Mouse (Mus musculus): ENCODE measurements around the gene Lrmp. TPM values are rescaled to one million over a fixed set of nuclear protein-coding genes. Genes with fewer than 3 reads are reported as not detected.

Lrmp gene
- polyA plus RNA-seq (2012): 0.96 and 1.6 TPM in 2 replicates

DNA sequence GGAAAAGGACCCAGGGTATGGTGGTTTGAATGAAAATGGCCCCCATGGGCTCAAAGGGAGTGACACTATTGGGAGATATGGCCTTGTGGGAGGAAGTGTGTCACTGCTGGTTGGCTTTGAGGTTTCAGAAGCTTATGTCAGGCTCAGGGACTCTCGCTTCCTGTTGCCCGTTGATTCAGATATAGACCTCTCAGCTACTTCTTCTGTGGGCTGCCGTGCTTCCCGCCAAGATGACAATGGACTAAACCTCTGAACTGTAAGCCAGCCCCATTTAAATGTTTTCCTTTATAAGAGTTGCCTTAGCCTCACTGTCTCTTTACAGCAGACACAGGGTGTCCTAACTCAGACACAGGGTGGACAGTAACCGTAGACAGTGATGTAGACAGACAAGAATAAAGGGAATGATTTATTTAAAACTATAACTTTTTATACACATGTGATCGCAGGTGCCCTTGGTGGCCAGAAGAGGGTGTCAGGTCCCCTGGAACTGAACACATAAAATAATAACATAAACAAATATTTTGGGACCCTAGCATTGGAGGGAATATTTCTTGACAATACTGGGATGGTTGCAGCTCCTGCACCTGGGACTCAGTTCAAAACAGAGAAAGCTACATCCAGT is at the start of gene Lrmp:
Gene Lrmp (plus strand): TSS at position 178 of the 622 bp plus-strand sequence.
- Histone ChIP-seq H3K27me3 (ENCODE audit: control insufficient read depth) (no peaks in the 10 kb centered on the region), H3K4me3 (replicated peaks) (no peak within 1 kb of the TSS)
- TF ChIP-seq GATA1 (IDR thresholded peaks at IDR 0.05; ENCODE audit: low read length): no peak
- TF ChIP-seq TAL1 (IDR thresholded peaks at IDR 0.05; ENCODE audit: low read length): no peak

DNA sequence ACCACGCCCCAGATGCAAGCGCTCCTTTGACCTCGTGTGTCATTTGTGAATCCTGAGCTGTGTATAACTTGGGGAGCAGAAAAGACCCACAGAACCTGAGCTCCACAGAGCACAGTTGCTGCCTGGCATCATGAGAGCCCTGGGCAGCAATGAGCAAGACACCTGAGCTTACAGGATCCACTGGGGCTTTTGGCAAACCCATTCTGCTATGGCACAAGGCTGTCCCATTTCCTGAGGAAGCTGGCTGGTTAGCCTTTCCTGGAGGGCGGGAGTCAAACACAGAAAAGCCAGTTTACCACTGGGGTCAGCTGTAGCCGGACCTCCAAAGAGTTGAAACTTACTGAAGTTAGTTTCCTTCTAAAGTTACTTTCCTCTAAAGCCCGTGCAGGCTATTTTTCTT is 49.0 kb upstream of the Lrmp start:
- H3K27me3 ChIP-seq (ENCODE audit: control insufficient read depth): no peaks in the 10 kb centered on the region
- no peaks in the 10 kb centered on the region for H3K4me1 ChIP-seq (ENCODE audit: control insufficient read depth)
- no peak for TF ChIP-seq GATA1 (IDR thresholded peaks at IDR 0.05; ENCODE audit: low read length)
- TF ChIP-seq TAL1 (IDR thresholded peaks at IDR 0.05; ENCODE audit: low read length): no peak
- H3K36me3 ChIP-seq (ENCODE audit: control insufficient read depth): no peaks in the 10 kb centered on the region
- H3K4me3 ChIP-seq (replicated peaks): no peak overlapping the region
- H3K9me3 ChIP-seq (ENCODE audit: control insufficient read depth, low read length): no peaks in the 10 kb centered on the region

More for the DNA sequence above, at the start of gene Lrmp:
- Histone ChIP-seq H3K4me1 (ENCODE audit: control insufficient read depth) (peaks cover 2% of the 10 kb centered on the region; the same call in 1 of the 2 replicates), H3K36me3 (ENCODE audit: control insufficient read depth) (no peaks in the 10 kb centered on the region), H3K9me3 (ENCODE audit: control insufficient read depth, low read length) (no peaks in the 10 kb centered on the region)

DNA sequence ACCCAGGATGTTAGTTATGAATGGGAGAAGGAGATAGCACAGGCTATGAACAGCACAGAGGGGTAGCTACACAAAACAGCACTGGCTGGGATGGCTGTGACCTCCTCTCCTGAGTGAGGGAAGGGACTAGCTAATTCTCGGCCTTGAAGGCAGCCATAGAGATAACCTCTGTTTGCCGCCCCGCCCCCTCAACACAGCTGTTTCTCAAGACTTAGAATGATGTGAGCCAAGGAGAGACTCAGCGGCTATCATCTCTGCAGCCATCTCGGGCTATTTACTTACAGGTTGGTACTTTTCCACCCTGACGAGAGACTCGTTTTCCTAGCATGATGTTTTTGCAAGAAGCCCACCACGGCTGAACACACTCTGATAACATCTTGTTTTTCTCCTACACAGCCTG is 47.8 kb upstream of the Lrmp start:
- no peaks in the 10 kb centered on the region for H3K9me3 ChIP-seq (ENCODE audit: control insufficient read depth, low read length)
- no peaks in the 10 kb centered on the region for H3K27me3 ChIP-seq (ENCODE audit: control insufficient read depth)
- no peak overlapping the region for H3K4me3 ChIP-seq (replicated peaks)
- H3K4me1 ChIP-seq (ENCODE audit: control insufficient read depth): no peaks in the 10 kb centered on the region
- no peaks in the 10 kb centered on the region for H3K36me3 ChIP-seq (ENCODE audit: control insufficient read depth)
- TF ChIP-seq GATA1 (IDR thresholded peaks at IDR 0.05; ENCODE audit: low read length) (no peak), TAL1 (IDR thresholded peaks at IDR 0.05; ENCODE audit: low read length) (no peak)

DNA sequence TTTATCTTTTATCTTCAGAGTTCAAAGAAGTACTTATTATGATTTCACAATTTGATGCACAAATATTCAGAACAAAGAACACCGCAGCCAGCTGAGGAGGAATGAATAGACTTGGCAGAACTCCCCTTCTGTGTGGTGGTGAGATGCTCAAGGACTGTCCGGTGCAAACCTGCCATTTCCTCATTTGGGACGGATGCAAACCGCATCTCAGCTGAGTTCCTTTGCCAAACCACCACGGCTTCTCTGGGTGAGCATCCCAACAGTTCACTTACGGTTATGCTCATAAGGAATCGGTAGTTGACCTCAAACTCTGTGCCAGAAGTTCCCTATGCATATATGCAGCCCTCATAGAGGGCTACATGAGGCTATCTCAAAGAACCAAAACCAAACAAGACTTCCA is 46.1 kb upstream of the Lrmp start:
- H3K4me3 ChIP-seq (replicated peaks): no peak overlapping the region
- H3K36me3 ChIP-seq (ENCODE audit: control insufficient read depth): no peaks in the 10 kb centered on the region
- no peaks in the 10 kb centered on the region for H3K9me3 ChIP-seq (ENCODE audit: control insufficient read depth, low read length)
- H3K4me1 ChIP-seq (ENCODE audit: control insufficient read depth): no peaks in the 10 kb centered on the region
- peaks cover 5% of the 10 kb centered on the region for H3K27me3 ChIP-seq (ENCODE audit: control insufficient read depth)
- TF ChIP-seq TAL1 (IDR thresholded peaks at IDR 0.05; ENCODE audit: low read length) (no peak), GATA1 (IDR thresholded peaks at IDR 0.05; ENCODE audit: low read length) (no peak)

DNA sequence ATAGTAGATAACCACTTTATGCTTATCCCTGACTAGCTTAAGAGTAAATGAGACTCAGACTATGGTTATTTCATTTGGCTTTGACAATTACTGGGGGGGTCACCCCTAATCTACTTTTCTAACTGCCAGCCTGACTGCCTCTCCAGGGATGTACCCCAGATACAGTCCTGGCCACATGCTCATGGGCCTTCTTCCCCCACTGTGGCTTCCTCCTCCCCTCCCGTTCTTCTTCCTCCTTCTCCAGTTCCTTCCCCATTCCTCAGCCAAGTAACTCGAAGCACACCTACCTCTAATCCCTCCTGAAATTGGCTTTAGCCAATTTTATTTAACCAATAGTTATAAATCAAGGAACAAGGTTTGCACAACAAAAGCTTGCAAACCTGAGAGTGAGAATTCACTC is 45.5 kb upstream of the Lrmp start:
- H3K36me3 ChIP-seq (ENCODE audit: control insufficient read depth): no peaks in the 10 kb centered on the region
- no peak for TF ChIP-seq GATA1 (IDR thresholded peaks at IDR 0.05; ENCODE audit: low read length)
- no peak for TF ChIP-seq TAL1 (IDR thresholded peaks at IDR 0.05; ENCODE audit: low read length)
- H3K9me3 ChIP-seq (ENCODE audit: control insufficient read depth, low read length): no peaks in the 10 kb centered on the region
- H3K27me3 ChIP-seq (ENCODE audit: control insufficient read depth): peaks cover 10% of the 10 kb centered on the region
- H3K4me3 ChIP-seq (replicated peaks): no peak overlapping the region
- no peaks in the 10 kb centered on the region for H3K4me1 ChIP-seq (ENCODE audit: control insufficient read depth)

DNA sequence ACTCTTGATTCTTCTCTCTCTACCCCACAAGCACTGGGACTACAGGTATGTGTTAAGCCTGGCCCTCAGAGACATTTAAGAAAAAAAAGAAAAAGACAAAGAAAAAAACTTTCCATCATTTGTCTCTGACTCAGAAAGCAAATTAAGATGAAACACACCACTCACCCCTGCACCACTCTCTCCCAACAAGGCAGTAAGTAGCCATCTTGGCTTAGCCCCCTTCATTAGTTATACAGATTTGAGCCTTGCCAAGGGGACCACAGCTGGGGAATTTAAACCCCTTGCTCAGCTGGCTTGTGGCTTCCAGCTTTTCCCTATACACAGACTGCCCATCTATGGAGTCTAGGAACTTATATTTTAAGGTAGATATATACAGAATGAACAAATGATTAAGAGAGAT is 41.0 kb upstream of the Lrmp start:
- Histone ChIP-seq H3K4me1 (ENCODE audit: control insufficient read depth) (peaks cover 3% of the 10 kb centered on the region; the same call in 1 of the 2 replicates), H3K9me3 (ENCODE audit: control insufficient read depth, low read length) (no peaks in the 10 kb centered on the region), H3K27me3 (ENCODE audit: control insufficient read depth) (peaks cover 35% of the 10 kb centered on the region), H3K4me3 (replicated peaks) (no peak overlapping the region), H3K36me3 (ENCODE audit: control insufficient read depth) (no peaks in the 10 kb centered on the region)
- no peak for TF ChIP-seq TAL1 (IDR thresholded peaks at IDR 0.05; ENCODE audit: low read length)
- no peak for TF ChIP-seq GATA1 (IDR thresholded peaks at IDR 0.05; ENCODE audit: low read length)

DNA sequence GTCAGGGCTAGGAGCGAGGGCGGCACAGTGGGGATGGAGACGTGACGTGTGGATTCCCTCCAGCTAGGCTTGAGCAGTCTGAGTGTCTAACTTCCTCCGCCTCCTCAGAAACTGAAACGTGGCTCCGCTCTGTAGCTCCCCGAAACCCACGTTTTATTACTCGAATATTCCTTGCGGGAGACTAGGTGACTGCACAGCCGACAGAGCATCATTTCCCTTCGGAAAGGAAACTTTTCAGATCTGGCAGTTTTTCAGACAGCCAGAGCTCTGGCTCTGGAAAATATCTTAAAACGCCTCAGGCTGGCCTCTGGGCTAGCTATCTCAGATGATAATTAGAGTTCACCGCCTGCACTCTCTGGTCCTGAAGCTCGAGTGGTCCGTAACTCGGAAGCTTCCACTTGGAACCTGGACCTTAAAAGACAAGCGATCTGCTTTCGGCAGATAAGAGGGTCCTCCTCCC is 40.3 kb upstream of the Lrmp start:
- no peak for TF ChIP-seq GATA1 (IDR thresholded peaks at IDR 0.05; ENCODE audit: low read length)
- TF ChIP-seq TAL1 (IDR thresholded peaks at IDR 0.05; ENCODE audit: low read length): no peak
- no peaks in the 10 kb centered on the region for H3K36me3 ChIP-seq (ENCODE audit: control insufficient read depth)
- H3K9me3 ChIP-seq (ENCODE audit: control insufficient read depth, low read length): no peaks in the 10 kb centered on the region
- H3K4me1 ChIP-seq (ENCODE audit: control insufficient read depth): peaks cover 3% of the 10 kb centered on the region; the same call in 1 of the 2 replicates
- peaks cover 35% of the 10 kb centered on the region for H3K27me3 ChIP-seq (ENCODE audit: control insufficient read depth)
- no peak overlapping the region for H3K4me3 ChIP-seq (replicated peaks)

DNA sequence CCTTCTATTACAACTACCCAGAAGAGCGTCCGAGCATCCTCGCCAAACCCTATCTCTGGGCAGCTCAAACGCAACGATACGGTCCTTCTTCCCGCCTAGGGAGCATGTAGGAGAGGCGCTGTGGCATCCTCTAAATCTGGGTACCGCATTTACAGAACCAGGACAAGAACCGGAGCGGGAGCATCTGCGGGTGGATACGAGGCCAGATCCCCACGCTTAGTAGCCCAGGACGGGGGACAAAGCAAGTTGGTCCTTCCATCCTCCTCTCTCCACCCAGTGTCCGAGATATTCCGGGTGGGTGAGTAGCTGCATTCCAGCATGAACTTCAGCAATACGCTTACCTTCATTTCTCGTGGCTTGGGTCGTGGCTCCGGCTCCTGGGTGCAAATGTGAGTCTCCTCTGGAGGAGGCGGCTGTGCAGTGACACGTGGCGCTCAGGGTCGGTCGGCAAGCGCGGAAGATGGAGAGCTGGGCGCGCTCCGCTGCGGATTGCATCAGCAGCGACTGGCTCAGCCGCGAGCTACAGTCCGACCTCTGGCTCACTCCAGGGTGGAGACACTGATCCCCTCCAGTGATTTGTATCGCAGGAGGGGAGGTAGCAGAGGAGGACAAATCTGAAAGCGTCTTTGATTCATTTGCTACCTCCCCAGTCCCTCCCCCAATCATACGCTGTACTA is 39.8 kb upstream of the Lrmp start, which contains the start of gene Bcat1:
Gene Bcat1 (minus strand): TSS at position 637 of the 677 bp plus-strand sequence.
- H3K27me3 ChIP-seq (ENCODE audit: control insufficient read depth): peaks cover 35% of the 10 kb centered on the region
- TF ChIP-seq GATA1 (IDR thresholded peaks at IDR 0.05; ENCODE audit: low read length) (no peak), TAL1 (IDR thresholded peaks at IDR 0.05; ENCODE audit: low read length) (no peak)
- H3K4me3 ChIP-seq (replicated peaks): no peak within 1 kb of the TSS
- peaks cover 3% of the 10 kb centered on the region; the same call in 1 of the 2 replicates for H3K4me1 ChIP-seq (ENCODE audit: control insufficient read depth)
- H3K9me3 ChIP-seq (ENCODE audit: control insufficient read depth, low read length): no peaks in the 10 kb centered on the region
- no peaks in the 10 kb centered on the region for H3K36me3 ChIP-seq (ENCODE audit: control insufficient read depth)

DNA sequence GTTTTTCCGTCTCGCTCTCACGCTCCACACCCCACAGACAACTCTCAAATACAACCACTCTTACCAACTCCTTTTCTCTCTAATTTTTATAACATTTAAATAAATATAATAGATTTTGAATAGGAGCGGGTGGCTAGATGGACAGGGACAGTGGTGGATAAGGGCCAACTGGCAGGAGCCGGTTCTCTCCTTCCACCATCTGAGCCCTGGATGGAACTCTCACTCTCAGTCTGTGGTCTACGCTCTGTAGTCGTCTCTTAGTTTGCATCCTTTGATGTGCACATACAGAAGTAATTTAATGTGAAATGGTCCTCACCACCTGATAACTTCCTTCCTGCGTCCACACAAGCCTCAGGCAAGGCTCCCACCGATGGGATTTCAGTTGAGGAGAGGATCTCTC is 39.2 kb upstream of the Lrmp start:
- H3K9me3 ChIP-seq (ENCODE audit: control insufficient read depth, low read length): no peaks in the 10 kb centered on the region
- H3K27me3 ChIP-seq (ENCODE audit: control insufficient read depth): peaks cover 35% of the 10 kb centered on the region
- H3K36me3 ChIP-seq (ENCODE audit: control insufficient read depth): no peaks in the 10 kb centered on the region
- no peak for TF ChIP-seq TAL1 (IDR thresholded peaks at IDR 0.05; ENCODE audit: low read length)
- no peak for TF ChIP-seq GATA1 (IDR thresholded peaks at IDR 0.05; ENCODE audit: low read length)
- no peak overlapping the region for H3K4me3 ChIP-seq (replicated peaks)
- peaks cover 3% of the 10 kb centered on the region; the same call in 1 of the 2 replicates for H3K4me1 ChIP-seq (ENCODE audit: control insufficient read depth)

All from erythroblast, embryonic 14.5 days (primary cell).